Mouse (Mus musculus) liver, adult 2 months (tissue): ENCODE data around the gene Mcm9. TPM values are rescaled to one million over a fixed set of nuclear protein-coding genes. Genes with fewer than 3 reads are reported as not detected.
"Not testable (repeated sequence)": the region's sequence is repeated elsewhere in the genome, so short reads cannot be mapped to it uniquely, and the experiment has no call there.

Source experiments
- DNase-seq: peaks from one replicate; pipeline ENCODE4 v3.0.0-alpha.2; 2011; ENCODE audit warnings: low read depth, low spot score; ENCODE audit errors: extremely low read depth
- H3K27ac ChIP-seq: fragments of 200-500 bp; replicated peaks from 2 replicates; pipeline ENCODE4 v1.5.1; 2012; ENCODE audit warnings: low read depth, mild to moderate bottlenecking, control low read depth, inconsistent platforms, low read length; ENCODE audit not compliant: insufficient read depth
- H3K27me3 ChIP-seq: fragments of 200-500 bp; 2 replicates; pipeline ENCODE4 v1.6.1; 2012; ENCODE audit warnings: mild to moderate bottlenecking, moderate library complexity, low read length, inconsistent platforms; ENCODE audit not compliant: control insufficient read depth, insufficient read depth
- H3K36me3 ChIP-seq: fragments of 200-500 bp; 2 replicates; pipeline ENCODE4 v1.6.1; 2012; ENCODE audit warnings: low read length, inconsistent platforms; ENCODE audit not compliant: control insufficient read depth, insufficient read depth
- H3K4me1 ChIP-seq: fragments of 200-500 bp; 2 replicates; pipeline ENCODE4 v1.6.1; 2011; ENCODE audit warnings: low read length; ENCODE audit not compliant: control insufficient read depth, insufficient read depth
- H3K4me3 ChIP-seq: fragments of 200-500 bp; 2 replicates; pipeline ENCODE4 v1.5.1; 2011; ENCODE audit warnings: low read depth, mild to moderate bottlenecking, control low read depth, low read length, moderate library complexity; ENCODE audit not compliant: insufficient read depth
- H3K79me2 ChIP-seq: fragments of 200-500 bp; 2 replicates; pipeline ENCODE4 v1.6.1; 2012; ENCODE audit warnings: inconsistent platforms, mild to moderate bottlenecking, low read length, moderate library complexity; ENCODE audit not compliant: control insufficient read depth, insufficient read depth
- H3K9ac ChIP-seq: fragments of 200-500 bp; 2 replicates; pipeline ENCODE4 v1.6.1; 2012; ENCODE audit warnings: low read depth, mild to moderate bottlenecking, control low read depth, inconsistent platforms, low read length
- CTCF ChIP-seq: fragments of 200-500 bp; IDR thresholded peaks from 2 replicates; pipeline ENCODE4 v1.5.1; 2011; ENCODE audit warnings: low read depth, low read length, control low read depth
- POLR2A ChIP-seq: fragments of 200-500 bp; IDR thresholded peaks from 2 replicates; pipeline ENCODE4 v1.6.1; 2011; ENCODE audit warnings: low read length, control low read depth; ENCODE audit not compliant: insufficient read depth; ENCODE audit errors: extremely low read depth
- WGBS: fragments of 180-500 bp; shearing (Covaris S2); methylation state at CpG from one replicate; pipeline ENCODE4 v1.1.7; 2018; 5-methylcytosine and 5-hydroxymethylcytosine counted together
- polyA plus RNA-seq: library from polyadenylated mRNA; depleted of rRNA; stranded (reverse); fragments of >200 nt; gene quantifications from 2 replicates; pipeline ENCODE4 v1.2.3, GENCODE M21; 2012; rRNA removed
- total RNA-seq: library from RNA; depleted of rRNA; stranded (reverse); fragments of >200 nt; gene quantifications from 2 replicates; pipeline ENCODE4 v1.2.3, GENCODE M21; 2014; rRNA removed

Gene Mcm9
- total and polyA plus RNA-seq, 2 experiments: 1.3 to 4.2 TPM

DNA sequence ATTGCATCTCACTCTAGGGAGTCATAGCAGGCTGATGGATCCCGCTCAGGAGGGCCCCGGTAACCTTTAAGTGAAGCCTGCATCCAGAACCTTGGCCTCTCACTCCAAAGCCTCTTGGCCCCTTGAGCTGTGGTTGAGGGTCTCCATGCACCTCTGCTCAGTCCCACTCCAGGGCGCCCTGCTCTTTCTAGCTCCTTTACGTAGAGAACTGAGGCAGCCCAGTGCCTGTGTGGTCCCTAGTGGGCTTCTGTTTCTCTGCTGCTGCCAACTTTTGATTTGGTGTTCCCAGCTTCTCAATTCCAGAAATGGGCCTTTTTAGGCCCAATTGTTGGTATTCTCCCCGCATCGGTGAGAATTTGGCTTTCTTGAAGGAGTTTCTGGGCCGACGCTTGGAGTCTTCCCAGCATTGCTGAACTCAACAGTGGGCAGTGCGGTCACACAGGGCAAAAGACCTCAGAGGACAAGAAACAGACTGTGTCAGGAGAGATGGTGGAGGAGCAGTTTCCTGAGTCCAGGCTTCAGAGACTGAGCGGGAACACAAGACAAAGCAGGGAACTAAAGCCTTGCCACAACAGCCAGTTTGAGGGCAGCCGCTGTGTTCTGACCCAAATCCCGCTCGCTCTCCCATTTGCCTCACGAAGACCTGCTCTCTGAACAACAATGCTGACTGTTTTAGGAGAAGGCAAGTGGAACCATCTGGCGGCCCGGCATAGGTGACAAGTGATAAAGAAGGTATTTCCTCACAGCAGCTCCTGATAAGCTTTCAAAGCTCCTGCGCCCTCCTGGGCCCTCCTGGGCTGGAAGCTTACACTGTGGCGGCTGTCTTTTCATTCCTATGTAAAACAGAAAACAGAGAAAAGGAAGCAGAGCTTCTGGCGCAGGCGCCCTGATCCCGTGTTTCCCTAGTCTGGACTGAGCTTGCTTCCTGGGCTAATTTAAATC is 127.1 kb downstream of the Mcm9 start:
- Histone ChIP-seq H3K36me3 (no peaks in the 10 kb centered on the region), H3K4me1 (no peaks in the 10 kb centered on the region), H3K4me3 (no peak overlapping the region), H3K79me2 (no peaks in the 10 kb centered on the region), H3K27me3 (no peaks in the 10 kb centered on the region), H3K9ac (no peak overlapping the region), H3K27ac (no peak overlapping the region)
- no peak for DNase-seq
- 68% methylated on average over 21 of the region's 21 CpGs for WGBS
- no peak for TF ChIP-seq POLR2A
- TF ChIP-seq CTCF: no peak

- H3K36me3 ChIP-seq: no peaks in the 10 kb centered on the region
- H3K4me1 ChIP-seq: no peaks in the 10 kb centered on the region
- no peak overlapping the region for H3K9ac ChIP-seq
- no peak overlapping the region for H3K27ac ChIP-seq
- TF ChIP-seq CTCF (no peak), POLR2A (no peak)
- 92% methylated on average over 13 of the region's 13 CpGs for WGBS
- no peak for DNase-seq
- no peak overlapping the region for H3K4me3 ChIP-seq
- no peaks in the 10 kb centered on the region for H3K79me2 ChIP-seq
- H3K27me3 ChIP-seq: no peaks in the 10 kb centered on the region
These were observed 127.8 kb downstream of the Mcm9 start for GRCm38 (mm10) chr10:53502471-53502870.

DNA sequence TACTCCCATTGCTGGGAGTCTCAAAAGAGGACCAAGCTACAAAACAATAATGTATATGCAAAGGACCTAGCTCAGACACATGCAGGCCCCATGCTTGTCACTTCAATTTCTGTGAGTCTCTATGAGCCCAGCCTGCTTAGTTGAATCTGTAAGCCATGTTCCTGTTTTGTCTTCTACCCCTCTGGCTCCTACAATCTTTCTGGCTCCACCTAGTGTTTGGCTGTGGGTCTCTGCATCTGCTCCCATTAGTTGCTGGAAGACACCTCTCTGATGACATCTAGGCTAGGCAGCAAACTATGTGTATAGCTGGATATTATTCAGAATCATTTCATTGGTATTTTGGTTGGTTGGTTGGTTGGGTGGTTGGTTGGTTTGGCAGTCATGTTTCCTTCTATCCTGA is 130.7 kb downstream of the Mcm9 start:
- Histone ChIP-seq H3K4me1 (no peaks in the 10 kb centered on the region), H3K9ac (no peak overlapping the region), H3K27me3 (no peaks in the 10 kb centered on the region), H3K27ac (no peak overlapping the region), H3K79me2 (no peaks in the 10 kb centered on the region), H3K36me3 (no peaks in the 10 kb centered on the region), H3K4me3 (no peak overlapping the region)
- TF ChIP-seq POLR2A (no peak), CTCF (peak; percentile 55)
- peak; percentile 64 for DNase-seq

- not testable (repeated sequence) for H3K9ac ChIP-seq, H3K27me3 ChIP-seq, DNase-seq, H3K4me1 ChIP-seq, H3K27ac ChIP-seq, H3K79me2 ChIP-seq, H3K36me3 ChIP-seq, H3K4me3 ChIP-seq
- WGBS: 85% methylated on average over 3 of the region's 3 CpGs
These were observed 134.9 kb downstream of the Mcm9 start for GRCm38 (mm10) chr10:53495349-53495748.

- no peak for TF ChIP-seq POLR2A
- no peak for TF ChIP-seq CTCF
- Histone ChIP-seq H3K79me2 (no peaks in the 10 kb centered on the region), H3K4me3 (no peak overlapping the region), H3K36me3 (no peaks in the 10 kb centered on the region), H3K27ac (no peak overlapping the region), H3K4me1 (no peaks in the 10 kb centered on the region), H3K27me3 (no peaks in the 10 kb centered on the region), H3K9ac (no peak overlapping the region)
- no peak for DNase-seq
- 90% methylated on average over 13 of the region's 13 CpGs for WGBS
These were observed 136.3 kb downstream of the Mcm9 start for GRCm38 (mm10) chr10:53493954-53494353.

Other genes starting within 250 kb of the Mcm9 start
- gene Asf1a, start 33.7 kb downstream of the Mcm9 start, total RNA-seq: 10.5 and 11.2 TPM in 2 replicates
- gene Asf1a, start 33.7 kb downstream of the Mcm9 start, polyA plus RNA-seq: 2.2 and 3.1 TPM in 2 replicates
- gene Fam184a, start 120.7 kb upstream of the Mcm9 start, total RNA-seq: 0.65 and 0.81 TPM in 2 replicates
- 0.04 and 0.13 TPM in 2 replicates for gene Fam184a, start 120.7 kb upstream of the Mcm9 start, polyA plus RNA-seq